Mouse (Mus musculus) lung, postnatal 0 days (tissue): ENCODE data around the gene Lrrtm4.

Experiments used
- CTCF ChIP-seq: IDR thresholded peaks from 2 replicates; pipeline ENCODE4 v1.5.1; 2016; ENCODE audit warnings: antibody characterized with exemption, mild to moderate bottlenecking
- EP300 ChIP-seq: IDR thresholded peaks from 2 replicates; pipeline ENCODE4 v1.6.1; 2016; ENCODE audit warnings: antibody characterized with exemption, mild to moderate bottlenecking, control low read depth

GRCm38 (mm10) chr6:80760641-80761204 lies 742.0 kb downstream of the Lrrtm4 start:
- no peak for TF ChIP-seq EP300
- TF ChIP-seq CTCF = no peak
